Mouse (Mus musculus) ZHBTc4 (cell line): ENCODE data around the gene Tnf.
"Not testable (repeated sequence)": the region's sequence is repeated elsewhere in the genome, so short reads cannot be mapped to it uniquely, and the experiment has no call there.

Experiments used
- DNase-seq: peaks from one replicate; pipeline ENCODE4 v3.0.0-alpha.2; 2011; ENCODE audit warnings: low read depth, low spot score

The Tnf gene

DNA sequence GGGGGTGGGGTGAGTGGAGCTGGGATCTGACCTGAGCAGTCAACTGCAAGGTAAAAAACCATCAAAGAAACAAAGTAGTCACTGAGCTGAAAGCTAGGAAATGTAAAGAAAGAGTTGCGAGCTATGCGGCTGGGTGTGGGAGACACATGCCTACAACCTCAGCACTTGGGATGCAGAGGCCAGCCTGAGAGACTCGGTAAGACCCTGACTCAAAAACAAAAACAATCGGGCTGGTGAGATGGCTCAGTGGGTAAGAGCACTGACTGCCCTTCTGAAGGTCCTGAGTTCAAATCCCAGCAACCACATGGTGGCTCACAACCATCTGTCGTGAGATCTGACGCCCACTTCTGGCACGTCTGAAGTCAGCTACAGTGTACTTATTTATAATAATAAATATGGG, 32.3 kb upstream of the Tnf start:
- DNase-seq = not testable (repeated sequence)

DNA sequence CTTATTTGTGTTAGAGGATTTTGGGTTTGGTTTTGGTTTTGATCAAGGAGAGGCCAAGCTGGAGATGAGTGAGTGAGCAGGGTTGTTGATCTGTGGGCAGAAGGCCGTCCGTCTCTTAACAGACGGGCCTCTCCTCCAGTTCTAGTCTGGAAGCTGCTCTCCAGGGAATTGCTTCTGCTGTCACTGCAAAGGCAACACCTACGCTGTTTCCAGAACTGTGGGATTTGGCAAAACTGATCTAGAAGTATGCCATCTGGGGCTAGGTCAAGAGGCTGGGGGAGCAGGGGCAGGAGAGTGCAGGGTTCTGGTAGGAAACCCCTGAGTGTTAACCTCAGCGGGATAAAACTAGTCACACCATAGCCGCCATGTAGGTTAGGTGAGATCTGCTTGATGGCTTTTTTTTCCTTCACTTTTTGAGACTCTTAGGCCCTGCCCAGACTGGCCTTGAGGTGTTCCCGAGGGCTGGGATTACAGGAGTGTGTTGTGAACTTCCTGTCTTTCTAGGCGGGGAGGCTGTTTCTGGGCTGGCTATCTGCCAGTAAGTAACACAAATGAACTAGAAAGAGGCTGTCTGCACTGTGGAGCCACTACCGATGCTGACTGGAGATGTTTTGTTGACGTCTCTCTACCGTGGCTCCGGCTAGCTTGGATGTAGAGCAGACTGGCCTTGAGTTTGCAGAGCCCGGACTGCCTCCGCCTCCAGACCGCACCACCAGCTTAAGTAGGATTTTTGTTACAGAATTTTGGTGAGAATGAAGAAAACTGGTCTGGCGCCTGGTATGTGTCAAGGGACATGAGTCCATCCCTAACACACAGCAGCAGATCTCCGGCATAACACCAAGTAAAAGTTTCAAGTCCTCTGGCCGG, 31.5 kb upstream of the Tnf start, which contains the start of gene Atp6v1g2:
Gene Atp6v1g2 (plus strand): TSS at position 547 of the 867 bp plus-strand sequence.
- no peak for DNase-seq

DNA sequence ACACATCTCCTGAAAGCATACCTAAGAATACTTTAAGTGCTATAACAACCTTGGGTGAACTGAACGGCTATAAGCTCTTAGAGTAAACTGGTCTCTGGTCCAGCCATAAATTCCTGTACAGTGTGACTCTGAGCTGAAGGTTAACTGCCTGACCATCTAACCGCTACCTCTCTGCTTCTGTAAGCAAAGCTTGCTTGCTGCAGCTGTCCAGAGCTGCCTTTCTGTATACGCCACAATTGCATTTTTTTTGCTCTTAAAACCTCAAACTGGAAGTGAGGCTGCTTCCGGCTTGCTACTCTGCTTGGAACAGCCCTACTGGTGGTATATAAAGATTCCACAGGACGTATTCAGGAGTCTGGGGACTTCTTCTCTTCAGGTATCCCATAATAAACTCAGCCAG, 30.9 kb upstream of the Tnf start:
- no peak for DNase-seq

DNA sequence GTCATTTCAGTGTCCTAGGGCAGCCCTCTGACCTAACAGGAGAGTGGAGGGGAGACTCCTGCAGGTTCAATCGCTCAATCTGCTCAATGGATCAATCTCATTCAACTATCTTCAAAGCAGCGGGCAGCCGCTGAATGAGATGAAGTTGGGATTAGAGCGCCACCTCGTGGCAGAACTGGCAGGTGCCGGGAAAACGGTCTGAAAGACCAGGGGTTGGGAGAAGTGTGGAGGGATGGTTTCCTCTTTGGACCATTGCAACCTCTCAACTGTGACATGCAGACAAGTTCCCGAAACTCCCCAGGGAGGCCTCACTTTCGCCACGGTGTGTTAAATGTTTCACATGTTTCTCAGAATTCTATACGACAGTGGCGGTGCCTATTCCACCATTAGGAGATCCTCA, 30.2 kb upstream of the Tnf start:
- peak; percentile 91 for DNase-seq

DNA sequence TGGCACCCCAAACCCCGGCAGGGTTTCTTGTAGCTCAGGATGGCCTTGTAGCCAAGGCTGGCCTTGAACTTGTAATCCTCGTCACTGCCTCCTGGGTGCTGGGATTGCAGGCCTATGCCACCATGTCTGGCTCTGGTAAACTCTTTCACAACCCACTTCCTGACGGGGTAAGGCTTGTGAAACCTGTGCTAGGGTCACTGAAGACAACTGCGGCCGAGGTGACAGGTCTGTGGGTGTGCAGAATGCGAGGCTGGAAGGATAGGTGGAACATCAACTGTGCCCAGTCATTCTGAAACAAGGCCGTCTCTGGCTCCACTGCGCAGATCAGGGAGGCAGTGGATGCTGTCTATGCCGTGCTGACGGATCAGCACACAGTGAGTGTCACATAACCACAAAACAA, 29.2 kb upstream of the Tnf start:
- DNase-seq = no peak

DNA sequence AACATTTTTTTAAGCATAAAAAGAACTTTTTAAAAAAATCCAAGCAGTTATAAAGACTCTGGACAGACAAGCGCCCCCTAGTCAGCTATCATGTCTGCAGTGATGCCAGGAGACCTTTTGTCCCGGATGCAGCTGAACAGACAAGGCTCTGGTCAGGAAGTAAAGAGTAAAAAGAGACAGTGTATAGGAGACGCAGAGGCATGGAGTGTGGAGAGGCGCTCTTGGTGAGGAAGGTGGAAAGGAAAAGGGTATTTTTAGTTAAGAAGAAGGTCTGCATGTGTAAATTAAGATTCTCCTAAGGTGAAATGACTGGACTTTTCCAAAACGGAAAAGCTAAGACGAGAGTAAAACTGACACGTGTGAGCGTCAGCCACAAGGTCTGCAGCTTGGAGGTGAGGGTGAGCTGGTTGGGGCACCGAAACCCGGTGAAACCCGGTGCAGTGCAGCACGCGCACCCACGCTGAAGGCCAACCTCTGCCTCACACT, 24.8 kb upstream of the Tnf start:
- no peak for DNase-seq

DNA sequence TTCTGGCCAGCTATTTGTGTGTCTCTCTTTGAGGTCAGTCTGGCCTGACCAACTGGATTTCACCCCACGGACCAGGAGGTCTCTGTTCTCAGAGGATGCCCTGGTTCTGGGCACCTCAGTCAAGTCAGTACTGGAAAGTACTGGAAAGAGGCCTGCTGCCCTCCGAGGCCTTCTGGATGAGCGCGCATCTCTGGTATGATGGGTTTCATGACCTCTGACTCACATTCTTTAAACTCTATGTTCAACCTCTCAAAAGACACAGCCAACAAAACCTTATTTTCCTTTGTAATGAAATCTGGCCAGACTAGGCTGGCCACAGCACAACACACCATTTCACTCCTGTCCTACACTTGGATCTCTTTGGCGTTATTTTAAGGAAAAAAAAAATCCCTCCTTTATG, 23.6 kb upstream of the Tnf start:
- no peak for DNase-seq

DNA sequence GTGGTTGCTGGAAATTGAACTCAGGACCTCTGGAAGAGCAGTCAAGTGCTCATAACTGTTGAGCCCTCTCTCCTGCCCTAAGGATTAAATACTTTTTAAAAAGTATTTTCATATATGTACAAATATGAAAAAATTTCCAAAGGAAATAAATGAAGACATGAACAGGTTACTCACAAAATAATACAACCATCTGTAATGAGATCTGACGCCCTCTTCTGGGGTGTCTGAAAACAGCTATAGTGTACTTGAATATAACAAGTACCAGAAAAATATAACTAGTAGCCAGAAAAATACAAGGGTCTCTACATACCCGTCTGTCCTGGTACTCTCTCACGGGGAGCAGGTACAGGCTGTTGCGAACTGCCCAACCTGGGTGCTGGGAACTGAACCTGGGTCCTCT, 22.8 kb upstream of the Tnf start:
- DNase-seq = no peak

DNA sequence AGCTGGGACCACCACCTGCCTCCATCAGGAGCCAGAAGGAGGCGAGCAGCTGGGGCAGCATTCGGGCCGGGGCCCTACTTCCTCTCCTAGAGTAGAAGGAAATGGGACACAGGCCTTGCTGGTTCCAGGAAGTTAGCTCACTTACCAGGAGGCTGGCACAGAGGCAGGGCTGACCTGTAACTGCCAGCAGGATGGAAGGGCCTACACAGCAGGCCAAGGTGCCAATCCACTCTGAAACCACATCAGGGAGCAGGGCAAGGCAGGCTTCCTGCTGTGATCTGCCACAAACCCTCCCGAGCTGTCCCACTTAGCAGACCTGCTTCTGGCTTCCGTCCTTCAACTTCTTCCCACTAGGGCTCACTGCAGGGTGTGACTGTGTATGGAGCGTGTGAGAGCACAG, 20.5 kb upstream of the Tnf start:
- DNase-seq = no peak

DNA sequence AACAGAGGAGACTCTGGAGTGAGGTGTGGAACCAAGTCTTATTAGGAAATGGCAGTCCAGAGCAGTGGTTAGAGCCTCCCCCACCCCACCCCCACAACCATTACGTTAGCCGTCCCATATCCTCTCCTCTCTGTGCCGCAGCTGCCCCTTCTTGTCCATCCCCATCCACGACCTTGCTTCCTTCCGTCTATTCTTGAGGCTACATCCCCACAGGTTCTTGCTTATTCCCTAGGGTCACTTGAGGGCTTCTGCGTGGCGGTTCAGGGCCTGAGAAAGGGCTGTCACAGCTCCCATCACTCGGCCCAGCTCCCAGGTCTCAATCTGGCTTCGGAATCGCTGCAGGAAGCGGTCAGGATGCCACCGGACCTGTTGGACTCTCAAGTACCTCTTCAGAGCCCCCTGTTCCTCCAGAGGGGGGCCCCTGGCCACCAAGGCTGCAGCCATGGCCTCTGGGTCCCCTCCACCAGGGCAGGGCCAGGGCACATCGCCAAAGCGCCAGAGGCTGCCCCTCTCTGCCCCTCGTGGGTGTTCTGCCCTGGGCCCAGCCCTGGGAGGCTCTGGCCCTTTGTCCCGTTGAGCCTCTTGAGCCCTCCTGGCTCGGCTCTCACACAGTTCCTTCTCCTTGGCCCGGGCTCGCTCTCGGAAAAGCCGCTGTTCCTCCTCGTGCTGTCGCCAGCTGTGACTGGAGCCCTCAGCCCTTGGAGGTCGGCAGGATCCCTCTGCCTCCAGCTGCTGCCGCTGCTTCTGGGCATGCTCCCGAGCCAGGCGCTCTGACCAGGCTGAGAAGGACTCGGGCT, 18.5 kb upstream of the Tnf start, which contains the start of gene Gm16181:
Gene Gm16181 (plus strand): TSS at position 679 of the 797 bp plus-strand sequence.
- DNase-seq = peak; percentile 44

DNA sequence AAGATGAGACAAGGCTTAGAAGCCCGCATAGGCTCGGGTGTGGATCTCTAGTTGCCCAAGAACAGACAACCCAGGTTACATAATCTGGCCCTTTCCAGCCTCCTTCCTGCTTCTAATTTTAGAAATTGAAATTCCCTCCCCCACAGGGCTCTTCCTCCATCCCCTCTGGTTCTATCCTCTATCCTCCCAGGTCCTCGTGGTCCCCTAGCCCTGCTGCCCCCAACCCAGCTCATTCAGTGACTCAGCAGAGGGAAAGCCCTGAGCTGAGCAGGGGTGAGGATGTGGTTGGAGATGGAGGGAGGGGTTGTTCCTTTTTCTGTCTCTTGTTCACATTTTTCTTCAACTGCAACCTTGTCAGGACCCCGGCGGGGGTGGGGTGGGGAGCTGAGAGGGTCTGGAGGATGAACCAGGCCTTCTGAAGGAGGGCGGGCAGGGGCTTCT, 17.8 kb upstream of the Tnf start:
- no peak for DNase-seq

DNA sequence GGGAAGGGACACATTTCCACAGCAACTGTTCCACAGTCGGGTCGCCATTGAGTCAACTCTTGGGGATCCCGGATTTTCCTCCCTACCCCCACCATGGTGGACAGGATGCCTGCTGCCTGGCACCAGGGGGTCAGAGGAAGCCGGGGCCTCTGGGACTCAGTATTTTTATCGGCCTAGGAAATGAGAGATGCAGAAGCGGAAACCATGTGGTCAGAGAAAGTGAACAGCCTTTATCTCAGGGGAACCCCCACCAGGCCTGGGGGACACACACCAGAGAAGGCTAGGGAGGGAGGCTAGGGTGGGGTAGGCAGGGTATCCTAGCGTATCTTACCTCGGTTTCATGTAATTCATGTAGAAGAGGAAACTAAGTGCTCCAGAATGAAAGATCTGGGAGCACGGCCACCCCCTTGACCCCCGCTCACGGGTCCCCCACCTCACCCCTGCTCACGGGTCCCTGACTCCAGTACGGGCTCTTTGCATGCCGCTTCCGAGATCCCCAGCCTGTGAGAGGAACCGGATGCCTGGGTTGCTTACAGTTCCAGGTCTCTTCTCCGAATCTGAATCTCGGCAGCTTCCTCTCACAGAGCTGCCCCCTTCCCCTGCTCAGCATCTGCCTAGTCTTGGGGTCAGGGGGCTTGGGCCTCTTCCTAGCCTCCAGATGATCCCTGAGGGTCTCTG, 16.8 kb upstream of the Tnf start:
- no peak for DNase-seq

DNA sequence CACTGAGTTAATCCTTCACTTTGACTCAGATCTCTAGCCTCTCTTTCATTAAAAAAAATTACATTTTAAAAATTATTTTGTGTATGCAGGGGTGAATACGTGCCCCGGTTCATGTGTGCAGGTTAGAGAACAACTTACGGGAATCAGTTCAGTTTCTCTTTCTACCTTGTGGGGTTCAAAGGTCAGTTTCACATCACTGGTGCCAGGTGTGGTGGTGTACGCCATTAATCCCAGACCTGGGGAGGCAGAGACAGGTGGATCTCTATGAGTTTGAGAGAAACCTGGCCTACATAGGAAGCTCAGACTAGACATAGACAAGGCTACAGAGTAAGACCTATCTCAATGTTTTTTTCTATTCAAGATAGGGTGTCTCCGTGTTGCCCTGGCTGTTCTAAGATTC, 11.3 kb upstream of the Tnf start:
- DNase-seq = no peak

DNA sequence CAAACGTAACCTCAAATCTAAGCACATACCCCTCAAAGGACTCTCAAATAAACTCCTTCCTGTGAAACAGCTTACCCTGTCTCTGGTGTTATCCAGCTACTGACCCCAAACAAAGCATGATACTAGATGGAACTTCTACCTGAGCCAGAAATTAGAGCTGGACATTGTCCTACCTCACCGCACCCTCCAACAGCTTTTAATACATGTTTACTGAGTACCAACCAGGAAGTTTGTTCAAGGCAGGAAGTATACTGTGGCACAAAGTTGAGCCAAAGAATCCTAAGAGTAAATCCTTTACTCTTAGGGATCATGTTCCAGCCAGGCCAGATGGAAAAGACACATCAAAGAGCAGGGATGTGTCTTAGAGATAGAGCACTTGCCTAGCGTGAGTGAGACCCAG, 8.8 kb upstream of the Tnf start:
- no peak for DNase-seq

DNA sequence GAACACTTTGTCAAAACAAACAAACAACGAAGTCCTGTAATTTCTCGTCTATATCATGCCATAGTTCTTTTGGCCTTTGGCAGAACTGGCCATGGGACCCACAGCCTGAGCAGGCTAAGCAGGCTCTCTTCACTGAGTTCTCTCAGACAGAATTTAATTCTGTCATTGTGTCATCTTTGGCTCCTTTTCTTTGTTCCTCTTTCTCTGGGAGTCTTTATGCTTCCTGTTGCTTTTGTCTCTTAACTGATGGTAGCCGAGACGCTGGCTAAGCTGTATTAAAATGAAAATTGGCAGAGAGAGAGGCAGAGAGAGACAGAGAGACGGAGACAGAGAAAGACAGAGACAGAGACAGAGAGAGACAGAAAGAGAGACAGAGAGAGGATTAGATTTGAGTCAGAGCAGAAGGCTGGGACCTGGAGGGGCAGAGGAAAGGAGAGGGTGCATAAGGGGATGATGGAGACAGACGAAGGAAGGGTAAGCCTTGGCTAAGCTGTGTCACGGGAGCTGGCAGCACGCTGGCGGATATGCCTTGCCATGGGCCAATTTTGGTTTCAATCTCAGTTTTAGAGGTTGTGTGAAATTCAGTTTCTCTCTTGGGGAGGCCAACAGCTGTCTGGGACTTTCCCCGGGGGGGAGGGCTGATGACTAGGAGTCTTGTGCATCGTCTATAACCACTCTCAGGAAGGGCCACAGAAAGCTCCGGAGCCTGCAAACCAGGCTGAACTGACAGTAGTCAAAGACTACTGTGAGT, 8.2 kb upstream of the Tnf start:
- DNase-seq = no peak

DNA sequence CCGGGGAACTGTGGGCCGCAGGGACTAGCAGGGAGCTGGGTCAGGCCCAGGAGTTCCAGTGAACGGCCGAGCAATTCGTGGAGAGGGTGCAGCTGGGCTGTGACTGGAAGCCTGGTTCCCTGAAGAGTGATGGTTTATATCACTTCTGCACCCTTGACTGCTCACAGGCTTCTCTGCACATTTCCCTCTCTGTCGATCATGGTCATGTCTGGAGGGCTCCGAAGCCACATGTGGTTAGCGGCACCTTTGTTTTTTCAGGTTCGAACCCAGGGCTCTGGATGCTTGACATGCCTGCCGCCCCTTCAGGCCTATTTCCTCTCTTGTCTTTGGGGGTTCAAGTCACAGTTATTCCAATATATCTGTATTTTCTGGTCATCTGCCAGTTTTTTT, 3.6 kb upstream of the Tnf start:
- no peak for DNase-seq

DNA sequence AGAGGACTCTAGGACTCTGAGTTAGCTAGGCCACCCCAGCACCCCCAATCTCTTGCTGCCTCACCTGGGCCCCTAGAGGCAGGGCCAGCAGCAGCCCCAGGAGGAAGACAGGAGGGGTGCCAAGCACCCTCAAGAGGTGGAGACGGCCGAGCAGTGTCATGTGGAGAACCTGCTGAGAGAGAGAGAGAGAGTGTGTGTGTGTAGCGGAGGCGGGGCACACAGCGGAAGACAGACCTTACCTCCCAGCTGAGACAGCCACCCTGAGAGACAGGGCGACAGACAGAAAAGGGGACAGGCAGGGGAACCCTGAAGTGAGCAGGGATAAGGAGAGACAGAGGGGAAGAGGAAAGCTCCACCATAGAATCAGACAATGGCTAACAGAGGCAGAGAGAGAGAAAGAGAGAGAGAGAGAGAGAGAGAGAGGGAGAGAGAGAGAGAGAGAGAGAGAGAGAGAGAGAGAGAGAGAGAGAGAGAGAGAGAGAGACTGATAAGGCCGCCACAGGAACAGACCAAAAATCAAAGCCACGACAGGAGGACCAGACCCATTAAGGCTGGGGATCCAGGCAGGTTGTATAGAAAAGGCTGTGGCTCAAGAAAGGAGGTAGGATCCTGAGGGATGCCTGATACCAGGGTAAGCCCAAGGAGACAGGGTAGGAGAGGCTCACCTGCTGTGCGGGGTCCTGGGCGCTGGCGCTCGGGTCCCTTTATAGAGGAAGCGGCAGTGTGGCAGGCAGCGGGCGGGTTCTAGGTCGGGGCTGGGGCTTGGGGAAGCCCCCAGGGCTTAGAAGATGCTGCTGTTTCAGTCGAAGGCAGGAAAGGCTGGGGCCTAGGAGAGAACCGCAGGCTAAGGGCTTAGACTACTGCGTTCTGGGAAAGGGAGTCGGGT, 2.9 kb upstream of the Tnf start, which contains the start of gene Lta:
Gene Lta (minus strand): TSS at position 858 of the 886 bp plus-strand sequence.
- DNase-seq = peak; percentile 46

DNA sequence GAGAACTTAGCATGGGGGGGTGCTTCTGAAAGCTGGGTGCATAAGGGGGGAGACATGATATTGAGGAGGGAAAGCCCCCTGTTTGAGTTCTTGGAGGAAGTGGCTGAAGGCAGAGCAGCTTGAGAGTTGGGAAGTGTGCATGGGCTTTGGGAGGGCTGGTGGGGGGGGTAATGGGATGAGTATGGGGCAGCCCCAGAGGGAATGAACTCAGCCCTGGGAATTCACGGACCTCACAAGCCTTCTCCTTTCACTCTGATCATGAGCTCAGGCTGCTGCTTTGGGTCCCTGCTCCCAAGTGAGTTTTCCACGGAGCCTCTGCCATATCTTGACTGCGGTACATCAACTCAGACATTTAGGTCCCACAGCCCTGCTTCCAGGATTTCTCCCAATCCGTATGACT, 635 bp upstream of the Tnf start:
- no peak for DNase-seq

DNA sequence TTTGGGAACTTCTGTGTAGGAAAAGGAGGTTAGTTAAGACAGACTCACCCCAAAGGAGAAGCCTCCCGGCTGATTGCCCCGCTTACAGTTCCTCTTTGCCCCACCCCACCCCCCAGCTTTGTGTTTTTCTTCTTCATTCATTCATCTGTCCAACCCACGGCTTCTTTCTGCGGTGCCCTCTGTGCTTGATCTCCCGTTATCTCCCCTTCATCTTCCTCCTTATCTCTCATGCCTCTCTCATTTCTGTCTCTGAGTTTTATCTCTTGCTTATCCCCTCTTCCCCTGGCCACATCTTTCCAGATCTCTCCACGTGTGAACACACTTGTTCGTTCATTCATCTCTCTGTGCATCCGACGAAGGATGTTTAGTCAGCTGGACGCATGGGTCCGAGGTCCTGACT, 679 bp downstream of the Tnf start:
- no peak for DNase-seq

DNA sequence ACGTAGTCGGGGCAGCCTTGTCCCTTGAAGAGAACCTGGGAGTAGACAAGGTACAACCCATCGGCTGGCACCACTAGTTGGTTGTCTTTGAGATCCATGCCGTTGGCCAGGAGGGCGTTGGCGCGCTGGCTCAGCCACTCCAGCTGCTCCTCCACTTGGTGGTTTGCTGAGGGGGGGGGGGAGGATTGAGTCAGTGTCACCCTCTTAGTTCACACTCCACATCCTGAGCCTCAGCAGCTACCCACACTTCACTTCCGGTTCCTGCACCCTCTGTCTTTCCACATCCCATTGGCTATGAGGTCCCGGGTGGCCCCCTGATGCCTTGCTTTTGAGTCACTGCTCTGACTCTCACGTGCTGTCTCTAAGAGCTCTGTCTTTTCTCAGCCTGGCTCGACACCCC, 1.4 kb downstream of the Tnf start:
- DNase-seq = no peak
